Comparison of ENCODE assay signal across 8 mouse cellular contexts in the genomic region with DNA sequence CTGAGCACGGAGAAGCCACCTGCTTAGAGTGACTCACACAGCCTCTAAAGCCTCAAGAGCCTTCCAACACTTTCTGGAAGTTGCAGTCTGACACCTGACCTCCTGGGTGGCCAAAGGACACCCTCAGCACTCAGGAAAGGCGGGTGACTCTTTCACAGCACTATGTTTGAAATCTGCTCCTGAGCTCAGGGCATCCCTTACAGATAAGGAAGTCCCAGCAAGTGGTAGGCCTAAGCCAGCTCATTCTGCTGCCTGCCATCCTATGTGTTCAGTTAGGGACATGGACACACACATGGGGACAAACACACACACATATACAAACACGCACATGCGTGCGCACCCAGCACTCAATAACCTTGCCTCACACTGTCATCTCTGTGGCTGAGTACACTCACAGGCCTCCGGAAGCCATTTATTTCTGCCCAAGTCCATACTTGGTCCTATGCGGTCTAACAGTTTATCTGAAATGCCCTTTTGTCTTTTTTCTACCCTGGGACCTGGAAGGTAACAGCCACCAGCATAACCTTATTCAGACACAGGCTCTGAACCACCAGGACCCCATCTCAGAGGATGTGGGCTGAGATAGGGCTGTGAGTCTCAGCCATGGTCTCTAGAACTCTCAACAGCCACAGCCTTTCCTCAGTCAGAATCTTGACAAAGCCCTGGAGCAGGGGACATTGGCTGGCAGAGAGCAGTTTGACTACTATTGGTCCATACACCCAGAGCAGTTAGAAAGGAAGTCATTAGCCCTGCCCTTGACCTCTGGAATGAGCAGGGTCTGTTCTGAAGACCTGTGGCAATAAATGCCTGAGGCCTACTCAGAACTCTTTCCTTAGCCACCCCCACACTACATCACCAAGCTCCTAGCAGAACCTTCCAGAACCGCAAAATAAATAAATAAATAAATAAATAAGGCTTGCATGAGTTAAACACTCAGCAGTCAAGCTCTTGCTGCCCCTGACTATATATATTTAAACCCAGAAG. TPM values are rescaled to one million over a fixed set of nuclear protein-coding genes. Genes with fewer than 3 reads are reported as not detected.
A peak's percentile ranks its signal among the peaks of the same experiment; 100 is the strongest.
DNase-seq lines count a peak whose midpoint lies in the region; ATAC-seq and TF ChIP-seq lines count a peak whose summit lies in the region.

No protein-coding gene starts in this region.

- H3K4me2 ChIP-seq in heart, postnatal 0 days (ENCODE audit: low read depth, low read length): no peak overlapping the region
- H3K4me2 ChIP-seq in forebrain, postnatal 0 days (ENCODE audit: low read depth): no peak overlapping the region
- H3K4me2 ChIP-seq in midbrain, embryonic 16.5 days (ENCODE audit: low read length): no peak overlapping the region

- peak overlapping the region; percentile 92 for H3K27ac ChIP-seq in heart, postnatal 0 days (ENCODE audit: low read depth)
- peak overlapping the region; percentile 59; the same call in 1 of the 2 replicates for H3K27ac ChIP-seq in forebrain, postnatal 0 days (ENCODE audit: low read depth, low read length)
- peak overlapping the region; percentile 51 for H3K27ac ChIP-seq in midbrain, embryonic 16.5 days (ENCODE audit: low read length)

- H3K9ac ChIP-seq in heart, postnatal 0 days (replicated peaks; ENCODE audit: low read depth, low read length): peak overlapping the region; percentile 41; the same call in 1 of the 2 replicates
- H3K9ac ChIP-seq in forebrain, postnatal 0 days: no peak overlapping the region
- H3K9ac ChIP-seq in midbrain, embryonic 16.5 days (ENCODE audit: low read depth, low read length): no peak overlapping the region

- no peaks in the 10 kb centered on the region for H3K9me3 ChIP-seq in heart, postnatal 0 days (replicated peaks; ENCODE audit: control insufficient read depth, low read length)
- H3K9me3 ChIP-seq in forebrain, postnatal 0 days (ENCODE audit: low read length): no peaks in the 10 kb centered on the region
- H3K9me3 ChIP-seq in midbrain, embryonic 16.5 days (replicated peaks; ENCODE audit: control insufficient read depth, low read length, poor library complexity, severe bottlenecking): no peaks in the 10 kb centered on the region

- TF ChIP-seq CTCF in heart, postnatal 0 days (IDR thresholded peaks at IDR 0.05; ENCODE audit: low read depth): no peak
- TF ChIP-seq CTCF in forebrain, postnatal 0 days (IDR thresholded peaks at IDR 0.05; ENCODE audit: low read depth): no peak

- no peak for ATAC-seq in heart, postnatal 0 days (ENCODE audit: insufficient read depth, low read depth)
- ATAC-seq in forebrain, postnatal 0 days: no peak
- no peak for ATAC-seq in midbrain, embryonic 16.5 days

- no peak for DNase-seq in heart, postnatal 0 days (ENCODE audit: low spot score)
- no peak for DNase-seq in heart, adult 18-20 months
- DNase-seq in ES-CJ7 (ENCODE audit: low read depth, low spot score): peak; percentile 34
- DNase-seq in forebrain, postnatal 0 days: no peak
- no peak for DNase-seq in cerebellum, adult 9-10 months
- no peak for DNase-seq in right cerebral cortex, postnatal 25 days
- no peak for DNase-seq in adrenal gland, postnatal 10 days

- no peaks in the 10 kb centered on the region for H3K27me3 ChIP-seq in heart, postnatal 0 days (ENCODE audit: control insufficient read depth, insufficient read depth, low read length)
- no peaks in the 10 kb centered on the region for H3K27me3 ChIP-seq in forebrain, postnatal 0 days (ENCODE audit: insufficient read depth, low read length)
- no peaks in the 10 kb centered on the region for H3K27me3 ChIP-seq in midbrain, embryonic 16.5 days (ENCODE audit: control insufficient read depth, insufficient read depth, low read depth, low read length)

- no peak overlapping the region for H3K4me3 ChIP-seq in heart, postnatal 0 days (ENCODE audit: low read depth, low read length)
- no peak overlapping the region for H3K4me3 ChIP-seq in forebrain, postnatal 0 days (ENCODE audit: low read depth, low read length)
- no peak overlapping the region for H3K4me3 ChIP-seq in midbrain, embryonic 16.5 days (ENCODE audit: low read depth, low read length)

- no peak for TF ChIP-seq EP300 in heart, postnatal 0 days (IDR thresholded peaks at IDR 0.05; ENCODE audit: low read depth)

- H3K36me3 ChIP-seq in heart, postnatal 0 days (replicated peaks; ENCODE audit: control insufficient read depth, insufficient read depth, low read length): peaks cover 38% of the 10 kb centered on the region
- 0 out of 2 replicates have a peak, but pooled peaks cover 6% of the 10 kb centered on the region for H3K36me3 ChIP-seq in forebrain, postnatal 0 days (ENCODE audit: insufficient read depth)
- H3K36me3 ChIP-seq in midbrain, embryonic 16.5 days (ENCODE audit: control insufficient read depth, insufficient read depth, low read length): 0 out of 2 replicates have a peak, but pooled peaks cover 4% of the 10 kb centered on the region

- 69% methylated on average over 8 of the region's 8 CpGs for WGBS in heart, postnatal 0 days
- 90% methylated on average over 8 of the region's 8 CpGs for WGBS in forebrain, postnatal 0 days
- WGBS in midbrain, embryonic 16.5 days: 88% methylated on average over 8 of the region's 8 CpGs

- H3K4me1 ChIP-seq in heart, postnatal 0 days (ENCODE audit: control insufficient read depth, insufficient read depth): peaks cover 75% of the 10 kb centered on the region
- H3K4me1 ChIP-seq in forebrain, postnatal 0 days (ENCODE audit: insufficient read depth): no peaks in the 10 kb centered on the region
- peaks cover 11% of the 10 kb centered on the region; the same call in 1 of the 2 replicates for H3K4me1 ChIP-seq in midbrain, embryonic 16.5 days (ENCODE audit: control insufficient read depth, insufficient read depth, low read length)

RNA-seq across cellular contexts. Expression of a gene that starts 42.2 kb away (rescaled TPM):
- 62.0 and 63.6 TPM in 2 replicates for total RNA-seq in heart, postnatal 0 days (2014; rRNA removed; ENCODE audit: low replicate concordance)
- 15.7 and 17.5 TPM in 2 replicates for polyA plus RNA-seq in heart, postnatal 0 days (2015; fragmentation: Nextera tagmentation; extraction: Ambion mirVana)
- 100 to 1,000 TPM; 117 to 119 TPM for total RNA-seq in heart, adult 18-20 months (2021)
- total RNA-seq in forebrain, postnatal 0 days (2014; rRNA removed): 26.4 and 35.2 TPM in 2 replicates
- polyA plus RNA-seq in forebrain, postnatal 0 days (2015; fragmentation: Nextera tagmentation; extraction: Ambion mirVana): 5.8 and 7.2 TPM in 2 replicates
- 9.5 and 11.2 TPM in 2 replicates for polyA plus RNA-seq in midbrain, embryonic 16.5 days (2015; fragmentation: Nextera tagmentation; extraction: Ambion mirVana)
- total RNA-seq in adrenal gland, postnatal 10 days (2021): 100 to 1,000 TPM; 222 to 260 TPM

RNA-seq across cellular contexts. Expression of a gene that starts 43.0 kb away (rescaled TPM):
- 0.46 TPM in 1 of 2 replicates, not detected in the other for total RNA-seq in heart, postnatal 0 days (2014; rRNA removed; ENCODE audit: low replicate concordance)
- 0.04 TPM in 1 of 2 replicates, not detected in the other for polyA plus RNA-seq in heart, postnatal 0 days (2015; fragmentation: Nextera tagmentation; extraction: Ambion mirVana)
- not detected for total RNA-seq in heart, adult 18-20 months (2021)
- 0.08 and 2.0 TPM in 2 replicates for total RNA-seq in forebrain, postnatal 0 days (2014; rRNA removed)
- 0.36 and 0.44 TPM in 2 replicates for polyA plus RNA-seq in forebrain, postnatal 0 days (2015; fragmentation: Nextera tagmentation; extraction: Ambion mirVana)
- 0.11 and 0.27 TPM in 2 replicates for polyA plus RNA-seq in midbrain, embryonic 16.5 days (2015; fragmentation: Nextera tagmentation; extraction: Ambion mirVana)
- under 1 TPM; 0.39 to 0.88 TPM for total RNA-seq in adrenal gland, postnatal 10 days (2021)
